Mouse (Mus musculus): ENCODE measurements around the gene D030056L22Rik. TPM values are rescaled to one million over a fixed set of nuclear protein-coding genes. Genes with fewer than 3 reads are reported as not detected.
A peak's percentile ranks its signal among the peaks of the same experiment; 100 is the strongest.

D030056L22Rik gene
- polyA plus RNA-seq, 1 experiment from 2014 or later, result 91.1 TPM

DNA sequence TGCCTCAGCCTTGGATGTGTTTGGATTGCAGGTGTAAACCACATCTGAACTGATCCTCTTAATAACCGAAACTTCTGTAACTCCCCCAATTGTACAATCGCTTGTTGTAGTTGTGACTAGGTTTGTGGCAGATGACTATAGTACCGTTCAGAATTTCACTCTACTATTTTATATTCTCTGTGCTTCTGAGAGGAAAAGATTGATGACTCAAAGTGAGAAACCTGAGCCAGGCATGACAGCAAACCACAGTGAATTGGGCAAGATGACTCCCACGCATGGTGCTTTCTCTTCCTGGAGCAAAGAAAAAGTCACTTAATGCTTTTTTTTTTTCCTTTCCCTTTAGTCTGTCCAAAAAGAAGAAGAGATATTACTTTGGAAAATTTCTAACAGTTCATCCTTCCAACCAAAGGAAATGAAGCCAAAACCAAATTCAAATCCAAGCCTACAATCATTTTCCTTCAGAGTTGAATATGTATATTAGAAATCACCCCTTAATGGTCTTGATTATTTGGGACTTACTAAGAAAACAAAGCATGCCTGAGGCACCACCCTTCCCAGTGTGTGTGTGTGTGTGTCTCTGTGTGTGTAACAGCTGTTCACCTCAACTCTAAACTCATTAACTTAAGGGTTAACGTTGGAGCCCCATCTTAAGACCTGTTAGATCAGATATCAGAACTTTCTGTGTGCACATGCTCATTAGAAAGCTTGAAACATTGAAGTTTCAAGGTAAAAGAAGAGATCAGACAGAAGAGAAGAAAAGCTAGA, 33.8 kb downstream of the D030056L22Rik start:
- WGBS, result 89% methylated on average over 5 of the region's 5 CpGs
- Histone ChIP-seq H3K4me1 (ENCODE audit: control insufficient read depth, insufficient read depth, low read length) (no peaks in the 10 kb centered on the region), H3K4me3 (ENCODE audit: low read depth, low read length) (no peak overlapping the region), H3K36me3 (ENCODE audit: control insufficient read depth, insufficient read depth, low read length) (no peaks in the 10 kb centered on the region), H3K9me3 (ENCODE audit: control insufficient read depth, low read length) (no peaks in the 10 kb centered on the region), H3K27ac (ENCODE audit: low read depth, low read length) (no peak overlapping the region), H3K9ac (ENCODE audit: low read length) (no peak overlapping the region), H3K27me3 (ENCODE audit: control insufficient read depth, insufficient read depth, low read length) (peaks cover 4% of the 10 kb centered on the region; the same call in 1 of the 2 replicates), H3K4me2 (no peak overlapping the region)
- ATAC-seq (ENCODE audit: low FRiP score) (no peak), DNase-seq (ENCODE audit: low spot score, missing footprints) (no peak)

- Histone ChIP-seq H3K27ac (ENCODE audit: low read depth, low read length) (no peak overlapping the region), H3K36me3 (ENCODE audit: control insufficient read depth, insufficient read depth, low read length) (no peaks in the 10 kb centered on the region), H3K4me3 (ENCODE audit: low read depth, low read length) (no peak overlapping the region), H3K27me3 (ENCODE audit: control insufficient read depth, insufficient read depth, low read length) (peaks cover 4% of the 10 kb centered on the region; the same call in 1 of the 2 replicates), H3K9me3 (ENCODE audit: control insufficient read depth, low read length) (no peaks in the 10 kb centered on the region), H3K4me2 (no peak overlapping the region), H3K4me1 (ENCODE audit: control insufficient read depth, insufficient read depth, low read length) (no peaks in the 10 kb centered on the region), H3K9ac (ENCODE audit: low read length) (no peak overlapping the region)
- WGBS, result 87% methylated on average over 4 of the region's 4 CpGs
- DNase-seq (ENCODE audit: low spot score, missing footprints), result no peak
- ATAC-seq (ENCODE audit: low FRiP score), result no peak
Observed at GRCm38 (mm10) chr19:18747379-18747778, 34.4 kb downstream of the D030056L22Rik start.

- peak within 1 kb of the TSS; percentile 33 for H3K9ac ChIP-seq (ENCODE audit: low read length)
- 5% methylated on average over 41 of the region's 41 CpGs for WGBS
- no peaks in the 10 kb centered on the region for H3K9me3 ChIP-seq (ENCODE audit: control insufficient read depth, low read length)
- ATAC-seq (ENCODE audit: low FRiP score), result peak; percentile 44
- H3K4me2 ChIP-seq, result peak within 1 kb of the TSS; percentile 48
- H3K36me3 ChIP-seq (ENCODE audit: control insufficient read depth, insufficient read depth, low read length), result no peaks in the 10 kb centered on the region
- no peaks in the 10 kb centered on the region for H3K4me1 ChIP-seq (ENCODE audit: control insufficient read depth, insufficient read depth, low read length)
- no peak within 1 kb of the TSS for H3K27ac ChIP-seq (ENCODE audit: low read depth, low read length)
- H3K27me3 ChIP-seq (ENCODE audit: control insufficient read depth, insufficient read depth, low read length), result peaks cover 4% of the 10 kb centered on the region; the same call in 1 of the 2 replicates
- peak; percentile 92 for DNase-seq (ENCODE audit: low spot score, missing footprints)
- H3K4me3 ChIP-seq (ENCODE audit: low read depth, low read length), result peak within 1 kb of the TSS; percentile 24
Observed at GRCm38 (mm10) chr19:18749598-18750339, 36.8 kb downstream of the D030056L22Rik start, which contains the start of gene Trpm6. Gene Trpm6 (plus strand): TSS chr19:18749983.

DNA sequence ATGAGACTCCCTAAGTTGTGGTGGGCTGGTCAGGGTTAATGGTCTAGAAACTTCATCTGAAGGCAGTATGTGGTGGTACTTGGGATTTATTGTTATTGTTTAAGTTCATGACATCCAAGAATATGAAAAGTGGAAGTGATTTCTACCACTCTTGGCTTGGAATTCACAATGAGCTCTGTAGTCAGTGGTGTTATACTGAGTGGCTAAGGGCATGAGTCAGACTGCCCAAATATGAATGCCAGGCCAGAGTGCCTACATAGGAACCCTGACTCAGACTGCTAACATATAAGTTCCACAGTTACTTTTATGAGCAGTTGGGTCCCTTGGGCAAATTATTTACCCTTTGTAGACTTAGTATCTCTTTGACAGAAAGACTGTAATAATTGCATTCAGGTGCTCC, 44.2 kb downstream of the D030056L22Rik start:
- H3K36me3 ChIP-seq (ENCODE audit: control insufficient read depth, insufficient read depth, low read length), result no peaks in the 10 kb centered on the region
- no peaks in the 10 kb centered on the region for H3K9me3 ChIP-seq (ENCODE audit: control insufficient read depth, low read length)
- no peak overlapping the region for H3K4me2 ChIP-seq
- ATAC-seq (ENCODE audit: low FRiP score) (no peak), DNase-seq (ENCODE audit: low spot score, missing footprints) (no peak)
- peaks cover 6% of the 10 kb centered on the region for H3K4me1 ChIP-seq (ENCODE audit: control insufficient read depth, insufficient read depth, low read length)
- H3K4me3 ChIP-seq (ENCODE audit: low read depth, low read length), result no peak overlapping the region
- H3K9ac ChIP-seq (ENCODE audit: low read length), result no peak overlapping the region
- H3K27ac ChIP-seq (ENCODE audit: low read depth, low read length), result no peak overlapping the region
- no peaks in the 10 kb centered on the region for H3K27me3 ChIP-seq (ENCODE audit: control insufficient read depth, insufficient read depth, low read length)

DNA sequence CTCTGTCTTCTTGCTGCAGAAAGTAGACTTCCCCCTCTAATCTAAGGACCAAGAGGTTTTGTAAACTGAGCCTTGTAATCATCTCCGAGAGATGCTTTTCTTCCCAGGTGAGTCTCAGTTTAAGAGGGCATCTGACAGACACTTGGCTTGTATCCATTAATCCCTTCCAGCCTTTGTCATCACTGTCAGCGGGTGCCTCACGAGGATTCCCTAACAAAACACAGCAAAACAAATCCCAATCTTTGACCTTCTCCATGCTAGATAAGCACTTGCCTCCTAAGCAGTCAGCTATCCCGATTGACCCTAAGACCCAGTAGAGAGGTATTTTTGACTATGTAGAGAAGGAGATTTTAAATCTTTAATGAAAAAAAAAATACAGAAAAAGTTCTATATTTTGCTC, 44.7 kb downstream of the D030056L22Rik start:
- H3K9me3 ChIP-seq (ENCODE audit: control insufficient read depth, low read length), result no peaks in the 10 kb centered on the region
- H3K27ac ChIP-seq (ENCODE audit: low read depth, low read length), result no peak overlapping the region
- DNase-seq (ENCODE audit: low spot score, missing footprints) (peak; percentile 84), ATAC-seq (ENCODE audit: low FRiP score) (no peak)
- H3K4me3 ChIP-seq (ENCODE audit: low read depth, low read length), result no peak overlapping the region
- H3K27me3 ChIP-seq (ENCODE audit: control insufficient read depth, insufficient read depth, low read length), result no peaks in the 10 kb centered on the region
- no peak overlapping the region for H3K4me2 ChIP-seq
- WGBS, result 38% methylated on average over 4 of the region's 4 CpGs
- H3K9ac ChIP-seq (ENCODE audit: low read length), result no peak overlapping the region
- H3K36me3 ChIP-seq (ENCODE audit: control insufficient read depth, insufficient read depth, low read length), result no peaks in the 10 kb centered on the region
- peaks cover 6% of the 10 kb centered on the region for H3K4me1 ChIP-seq (ENCODE audit: control insufficient read depth, insufficient read depth, low read length)

DNA sequence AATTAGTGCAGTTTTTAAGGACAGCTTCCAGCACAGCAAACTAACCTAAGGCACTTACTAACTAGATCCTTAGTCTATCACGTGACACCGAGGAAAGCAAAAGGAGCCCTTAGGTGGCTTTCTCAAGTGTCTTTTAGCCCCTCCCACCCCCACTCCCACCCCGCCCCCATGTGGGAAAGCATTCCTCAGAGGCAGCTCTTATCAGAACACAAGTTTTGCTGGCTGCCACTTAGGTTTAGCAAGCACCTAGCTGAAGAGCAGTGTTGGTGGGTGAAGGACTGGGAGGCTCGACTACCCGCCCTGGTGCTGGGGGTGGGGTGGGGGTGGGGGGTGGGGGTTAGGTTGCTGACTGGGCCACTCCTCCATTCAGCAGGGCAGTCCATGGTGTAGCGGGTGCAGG, 45.3 kb downstream of the D030056L22Rik start:
- H3K36me3 ChIP-seq (ENCODE audit: control insufficient read depth, insufficient read depth, low read length), result no peaks in the 10 kb centered on the region
- ATAC-seq (ENCODE audit: low FRiP score), result peak; percentile 82
- no peak overlapping the region for H3K4me3 ChIP-seq (ENCODE audit: low read depth, low read length)
- DNase-seq (ENCODE audit: low spot score, missing footprints), result peak; percentile 61
- H3K4me1 ChIP-seq (ENCODE audit: control insufficient read depth, insufficient read depth, low read length), result peaks cover 6% of the 10 kb centered on the region
- WGBS, result 14% methylated on average over 6 of the region's 6 CpGs
- no peaks in the 10 kb centered on the region for H3K9me3 ChIP-seq (ENCODE audit: control insufficient read depth, low read length)
- H3K9ac ChIP-seq (ENCODE audit: low read length), result no peak overlapping the region
- H3K4me2 ChIP-seq, result no peak overlapping the region
- H3K27ac ChIP-seq (ENCODE audit: low read depth, low read length), result no peak overlapping the region
- H3K27me3 ChIP-seq (ENCODE audit: control insufficient read depth, insufficient read depth, low read length), result no peaks in the 10 kb centered on the region

GRCm38 (mm10) chr19:18758916-18759315, 45.9 kb downstream of the D030056L22Rik start:
- H3K4me1 ChIP-seq (ENCODE audit: control insufficient read depth, insufficient read depth, low read length), result peaks cover 6% of the 10 kb centered on the region
- DNase-seq (ENCODE audit: low spot score, missing footprints), result peak; percentile 91

DNA sequence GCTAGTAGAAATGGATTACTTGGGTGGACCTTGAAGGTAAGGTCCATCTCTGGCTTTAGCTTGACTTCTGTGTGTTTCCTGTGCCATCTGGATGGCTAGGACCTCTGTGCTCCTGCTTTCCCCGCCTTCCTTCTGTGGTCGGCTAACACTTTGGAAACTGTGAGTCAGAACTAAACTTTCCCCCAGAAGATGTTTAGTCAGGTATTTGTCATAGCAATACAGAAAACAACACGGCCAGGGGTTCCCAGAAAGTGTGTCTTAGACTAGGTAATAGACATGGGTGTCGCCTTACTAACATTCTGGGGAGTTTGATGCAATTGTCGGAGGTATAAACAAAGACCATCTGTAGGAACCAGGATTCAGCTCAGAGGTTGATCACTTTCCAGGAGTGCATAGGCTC, 53.4 kb downstream of the D030056L22Rik start:
- H3K36me3 ChIP-seq (ENCODE audit: control insufficient read depth, insufficient read depth, low read length), result no peaks in the 10 kb centered on the region
- WGBS, result 87% methylated on average over 5 of the region's 5 CpGs
- H3K9me3 ChIP-seq (ENCODE audit: control insufficient read depth, low read length), result no peaks in the 10 kb centered on the region
- no peak overlapping the region for H3K27ac ChIP-seq (ENCODE audit: low read depth, low read length)
- no peaks in the 10 kb centered on the region for H3K4me1 ChIP-seq (ENCODE audit: control insufficient read depth, insufficient read depth, low read length)
- H3K4me2 ChIP-seq, result no peak overlapping the region
- no peak for ATAC-seq (ENCODE audit: low FRiP score)
- H3K27me3 ChIP-seq (ENCODE audit: control insufficient read depth, insufficient read depth, low read length), result no peaks in the 10 kb centered on the region
- H3K4me3 ChIP-seq (ENCODE audit: low read depth, low read length), result no peak overlapping the region
- H3K9ac ChIP-seq (ENCODE audit: low read length), result no peak overlapping the region
- DNase-seq (ENCODE audit: low spot score, missing footprints), result no peak

More at GRCm38 (mm10) chr19:18758916-18759315, 45.9 kb downstream of the D030056L22Rik start:
- Histone ChIP-seq H3K9ac (ENCODE audit: low read length) (no peak overlapping the region), H3K36me3 (ENCODE audit: control insufficient read depth, insufficient read depth, low read length) (no peaks in the 10 kb centered on the region), H3K9me3 (ENCODE audit: control insufficient read depth, low read length) (no peaks in the 10 kb centered on the region), H3K27me3 (ENCODE audit: control insufficient read depth, insufficient read depth, low read length) (no peaks in the 10 kb centered on the region), H3K4me2 (no peak overlapping the region), H3K4me3 (ENCODE audit: low read depth, low read length) (no peak overlapping the region), H3K27ac (ENCODE audit: low read depth, low read length) (no peak overlapping the region)
- WGBS, result 14% methylated on average over 9 of the region's 9 CpGs
- ATAC-seq (ENCODE audit: low FRiP score), result peak; percentile 76
